Mouse (Mus musculus) testis, postnatal 14 days (tissue): ENCODE measurements around the gene Nt5dc1.
"Not testable (repeated sequence)": the region's sequence is repeated elsewhere in the genome, so short reads cannot be mapped to it uniquely, and the experiment has no call there.

Experiments
- DNase-seq: peaks from one replicate; pipeline ENCODE4 v3.0.0; 2021; ENCODE audit warnings: low spot score

Nt5dc1 gene

GRCm38 (mm10) chr10:34418204-34418756 is at the start of gene Nt5dc1:
TSS of gene Nt5dc1 (minus strand) at chr10:34418552.
- peak; percentile 91 for DNase-seq

DNA sequence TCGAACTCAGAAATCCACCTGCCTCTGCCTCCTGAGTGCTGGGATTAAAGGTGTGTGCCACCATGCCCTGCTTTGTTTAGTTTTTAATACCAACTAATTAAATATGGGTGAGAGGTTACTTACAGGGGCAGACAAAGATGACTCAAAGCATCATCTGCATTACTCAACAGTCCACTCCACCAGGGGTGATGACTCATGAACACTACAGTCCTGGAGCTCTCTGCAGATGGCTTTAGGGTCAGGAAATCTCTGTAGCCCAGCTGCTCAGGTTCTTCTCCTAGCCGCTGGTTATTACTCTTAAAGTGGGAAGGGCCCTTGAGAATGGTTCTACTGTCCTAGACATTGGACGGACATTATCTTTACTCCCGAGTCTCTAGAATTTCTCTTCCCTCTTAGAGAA is 46.0 kb upstream of the Nt5dc1 start:
- DNase-seq, result no peak

DNA sequence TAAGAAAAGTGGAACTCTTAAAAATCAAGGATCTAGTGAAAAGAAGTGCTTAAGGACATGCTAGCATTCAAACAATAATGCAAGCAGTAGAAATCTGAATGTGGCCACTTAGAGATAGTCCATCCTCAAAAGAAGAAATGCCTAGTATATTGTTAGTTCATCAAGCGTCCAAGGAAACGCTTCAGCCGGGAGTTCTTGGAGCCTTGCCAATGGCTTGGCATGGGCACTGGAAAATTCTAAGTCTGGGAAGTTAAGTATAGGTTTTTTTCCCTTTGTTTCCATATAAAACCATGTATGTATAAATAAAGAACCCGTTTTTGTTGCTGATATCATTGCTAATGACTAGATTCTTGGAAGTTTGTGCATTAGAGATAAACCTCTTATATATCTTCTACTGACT is 43.1 kb upstream of the Nt5dc1 start:
- DNase-seq, result no peak

- no peak for DNase-seq
Measured at GRCm38 (mm10) chr10:34449469-34449868, 31.1 kb upstream of the Nt5dc1 start.

DNA sequence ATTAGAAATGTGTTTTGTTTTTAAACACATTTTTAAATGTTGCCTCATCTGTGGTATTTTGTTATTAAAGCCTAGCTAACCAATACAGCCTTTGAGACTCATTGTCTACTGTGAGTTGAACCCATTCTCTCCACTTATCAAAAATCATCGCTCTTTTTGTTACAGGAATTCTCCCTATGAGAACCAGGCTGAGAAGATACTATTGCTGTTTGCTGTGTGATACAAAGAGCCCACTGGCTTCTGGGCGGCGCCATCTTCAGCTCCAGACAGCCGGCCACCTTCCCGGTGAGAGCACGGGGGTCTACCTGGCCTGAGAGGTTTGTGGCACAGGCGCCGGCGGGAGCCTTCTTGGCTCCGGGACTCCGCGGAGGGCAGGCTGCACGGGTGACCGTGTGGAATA is 15.8 kb upstream of the Nt5dc1 start:
- DNase-seq, result not testable (repeated sequence)

DNA sequence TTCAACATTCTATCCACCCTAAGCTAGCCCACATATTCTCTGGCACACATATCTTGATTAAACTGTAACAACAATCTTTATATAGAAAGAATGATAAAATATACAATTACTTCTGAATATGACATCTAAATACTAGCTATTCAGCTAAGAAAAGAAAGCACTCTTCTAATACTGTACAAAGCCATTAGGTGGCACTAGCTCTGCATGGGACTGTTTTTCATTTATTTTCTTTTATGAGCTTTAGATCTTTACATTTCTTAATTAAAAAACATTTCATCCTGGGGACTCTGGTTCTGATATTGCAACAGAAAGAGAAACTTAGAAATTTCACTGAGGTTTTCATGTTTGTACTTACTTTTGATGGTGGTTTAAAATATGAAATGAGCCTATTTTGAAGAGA is 13.4 kb upstream of the Nt5dc1 start:
- DNase-seq, result no peak

- DNase-seq, result not testable (repeated sequence)
Measured at GRCm38 (mm10) chr10:34418794-34419193, 442 bp upstream of the Nt5dc1 start.

GRCm38 (mm10) chr10:34399267-34399666 is 19.1 kb downstream of the Nt5dc1 start:
- DNase-seq, result no peak

GRCm38 (mm10) chr10:34396959-34397358 is 21.4 kb downstream of the Nt5dc1 start:
- DNase-seq, result no peak

GRCm38 (mm10) chr10:34389681-34390080 is 28.7 kb downstream of the Nt5dc1 start, which contains the start of gene Col10a1:
TSS of gene Col10a1 (plus strand) at chr10:34389981.
- no peak for DNase-seq

DNA sequence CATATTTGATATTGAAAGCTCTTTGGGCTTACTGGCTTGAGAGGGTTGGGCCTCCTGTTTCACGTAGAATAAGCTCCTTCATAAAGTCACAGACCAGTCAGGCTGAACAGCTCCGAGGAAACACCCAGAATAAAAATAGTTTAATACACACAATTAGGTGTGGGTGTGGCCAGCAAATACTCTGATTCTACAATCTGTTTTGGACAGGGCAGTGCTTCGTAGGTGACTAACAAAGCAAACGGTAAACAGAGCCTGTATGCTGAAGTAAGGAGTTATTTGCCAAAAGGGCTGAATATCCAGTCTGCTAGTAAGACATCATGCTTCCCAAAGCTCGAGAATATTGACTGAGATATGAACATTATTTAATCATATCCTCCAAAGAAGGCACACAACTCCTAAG is 32.7 kb downstream of the Nt5dc1 start:
- DNase-seq, result no peak

DNA sequence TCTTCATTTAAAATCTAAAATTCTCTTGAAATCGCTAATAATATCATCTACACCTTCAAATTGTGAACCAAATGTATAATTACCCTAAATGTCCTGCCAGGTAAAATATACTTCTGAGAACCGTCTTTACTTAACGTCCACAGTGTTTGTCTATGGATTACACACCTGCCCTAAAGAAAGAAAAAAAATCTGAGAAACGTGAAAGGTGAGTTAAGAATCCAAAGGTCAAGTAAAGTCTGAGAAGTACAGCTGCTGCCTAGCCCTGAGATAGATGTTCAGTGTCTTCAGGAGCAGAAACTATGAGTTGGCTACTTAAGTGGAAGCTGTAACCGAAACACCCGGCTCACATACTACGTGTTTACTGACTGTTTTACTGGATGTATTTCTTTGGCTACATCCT is 45.0 kb downstream of the Nt5dc1 start:
- no peak for DNase-seq

GRCm38 (mm10) chr10:34368138-34368537 is 50.2 kb downstream of the Nt5dc1 start:
- no peak for DNase-seq

DNA sequence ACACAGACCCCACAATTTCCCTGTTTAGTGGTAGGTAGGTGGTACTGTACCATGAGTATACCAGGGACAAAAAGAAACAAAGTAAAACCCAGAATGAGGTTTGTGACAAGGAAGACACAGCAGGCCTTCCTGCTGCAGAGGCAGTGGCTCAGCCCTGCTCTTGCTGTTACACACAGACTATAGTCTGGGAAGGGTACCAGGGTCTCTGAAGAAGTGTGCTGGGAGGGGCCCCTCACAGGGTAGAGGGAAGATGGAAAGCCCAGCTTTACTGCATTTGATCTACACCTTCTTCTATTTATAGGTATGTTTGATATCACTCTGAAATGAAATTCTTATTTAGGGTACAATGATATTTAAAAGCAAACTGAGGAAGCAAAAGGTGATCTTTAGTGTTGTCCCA is 54.6 kb downstream of the Nt5dc1 start:
- DNase-seq, result no peak

- DNase-seq, result no peak
Measured at GRCm38 (mm10) chr10:34358263-34358662, 60.1 kb downstream of the Nt5dc1 start.

- no peak for DNase-seq
Measured at GRCm38 (mm10) chr10:34352166-34352565, 66.2 kb downstream of the Nt5dc1 start.

- DNase-seq, result no peak
Measured at GRCm38 (mm10) chr10:34341886-34342285, 76.5 kb downstream of the Nt5dc1 start.

- no peak for DNase-seq
Measured at GRCm38 (mm10) chr10:34341014-34341413, 77.3 kb downstream of the Nt5dc1 start.

DNA sequence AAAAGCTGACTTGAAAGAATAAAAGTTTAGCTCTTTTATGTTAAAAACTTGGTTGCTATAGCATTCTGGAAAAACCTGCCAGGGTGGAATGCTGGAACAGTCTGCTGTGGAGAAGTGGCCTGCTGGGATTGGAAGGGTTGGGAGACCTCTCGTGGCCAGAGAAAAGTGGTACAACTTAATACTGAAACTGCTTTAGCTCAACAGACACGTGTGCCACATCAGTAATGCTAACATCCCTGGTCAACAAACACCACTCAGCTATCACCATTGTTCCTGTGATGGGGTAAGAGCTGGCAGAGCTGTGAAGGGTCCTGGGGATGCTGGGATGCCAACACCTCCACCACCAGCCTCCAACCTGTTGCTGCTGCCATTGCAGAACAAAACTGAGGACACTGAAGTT is 90.0 kb downstream of the Nt5dc1 start:
- no peak for DNase-seq

DNA sequence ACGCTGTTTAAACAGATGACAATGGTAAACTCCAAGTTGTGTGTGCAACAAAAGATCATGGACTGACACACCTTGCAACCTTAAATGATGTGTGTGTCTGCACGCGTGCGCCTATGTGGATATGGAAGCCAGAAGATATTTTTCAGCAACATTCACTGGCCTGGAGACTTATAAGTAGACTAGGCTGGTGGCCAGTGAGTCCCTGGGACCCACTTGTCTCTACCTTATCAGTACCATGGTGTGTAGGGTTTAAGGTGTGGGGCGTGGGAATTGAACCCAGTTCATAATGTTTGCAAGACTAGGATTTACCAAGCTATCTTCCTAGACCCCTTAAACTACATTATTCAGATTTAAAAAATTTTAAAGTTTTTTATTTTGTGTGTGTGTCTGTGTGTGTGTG is 91.2 kb downstream of the Nt5dc1 start:
- DNase-seq, result no peak

DNA sequence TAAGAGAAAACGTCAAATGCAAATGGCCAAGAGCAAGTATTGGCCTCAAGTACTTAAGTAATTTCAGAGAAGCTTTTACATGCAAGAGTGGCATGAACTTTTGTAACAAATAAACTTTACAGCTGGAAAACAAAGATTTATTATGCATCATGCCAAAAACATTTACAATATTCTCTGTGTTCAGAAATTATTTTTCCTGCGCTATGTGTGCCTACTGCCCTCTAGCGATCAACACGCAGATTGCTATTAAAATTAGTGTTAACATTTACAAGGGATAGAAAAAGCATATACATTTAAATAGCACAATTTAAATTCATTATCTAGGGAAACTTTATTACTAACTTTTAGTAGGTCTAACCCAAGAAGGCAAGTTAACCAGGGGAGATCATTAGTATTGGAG is 91.7 kb downstream of the Nt5dc1 start:
- no peak for DNase-seq

DNA sequence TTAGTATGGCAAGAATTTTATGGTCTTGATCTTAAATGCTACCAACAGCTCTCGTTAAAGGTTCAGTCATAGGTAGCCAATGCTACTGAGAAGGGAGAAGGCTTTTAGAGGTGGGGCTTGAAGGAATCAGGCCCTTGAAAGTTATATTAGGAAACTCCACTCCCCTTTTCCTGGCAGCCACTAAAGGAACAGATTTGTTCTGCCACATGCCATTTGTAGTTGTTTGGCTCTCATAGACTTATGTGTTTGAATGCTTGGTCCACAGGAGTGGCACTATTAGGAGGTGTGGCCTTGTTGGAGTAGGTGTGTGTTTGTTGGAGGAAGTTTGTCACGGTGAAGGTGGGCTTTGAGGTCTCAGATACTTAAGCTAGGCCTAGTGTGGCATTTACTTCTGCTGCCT is 97.5 kb downstream of the Nt5dc1 start:
- no peak for DNase-seq

- no peak for DNase-seq
Measured at GRCm38 (mm10) chr10:34317217-34317606, 101.1 kb downstream of the Nt5dc1 start.

GRCm38 (mm10) chr10:34316571-34317216 is 101.7 kb downstream of the Nt5dc1 start:
- DNase-seq, result no peak
